Mouse (Mus musculus): ENCODE data around the gene Clasrp.

GRCm38 (mm10) chr7:19651063-19651786, 46.9 kb upstream of the Clasrp start:
- TF ChIP-seq CTCF (IDR thresholded peaks at IDR 0.05; ENCODE audit: low read depth, low read length), result no peak
- no peak for TF ChIP-seq POLR2A (IDR thresholded peaks at IDR 0.05; ENCODE audit: borderline replicate concordance, low read depth, low read length)

All from bone marrow macrophage, adult 2 months (primary cell).